Mouse (Mus musculus) stomach, embryonic 16.5 days (tissue): ENCODE results near the gene Nol6. TPM values are rescaled to one million over a fixed set of nuclear protein-coding genes. Genes with fewer than 3 reads are reported as not detected.

Experiments used
- ATAC-seq: fragments of 200-750 bp; cut with Nextera tagmentation; 2 replicates; pipeline ENCODE4 v1.8.0; 2017; ENCODE audit warnings: moderate number of reproducible peaks, moderate TSS enrichment; ENCODE audit not compliant: insufficient read depth, low FRiP score
- H3K27ac ChIP-seq: fragments of 300-500 bp; sonication (generic); 2 replicates; pipeline ENCODE4 v1.5.1; 2014; ENCODE audit warnings: low read length
- H3K27me3 ChIP-seq: fragments of 300-500 bp; sonication (generic); 2 replicates; pipeline ENCODE4 v1.6.1; 2014; ENCODE audit warnings: low read length, control low read depth, mixed read lengths; ENCODE audit not compliant: control insufficient read depth, insufficient read depth
- H3K36me3 ChIP-seq: fragments of 300-500 bp; sonication (generic); 2 replicates; pipeline ENCODE4 v1.6.1; 2014; ENCODE audit warnings: low read length; ENCODE audit not compliant: control insufficient read depth, insufficient read depth
- H3K4me1 ChIP-seq: fragments of 300-500 bp; sonication (generic); 2 replicates; pipeline ENCODE4 v1.6.1; 2014; ENCODE audit warnings: low read length, control low read depth, mixed read lengths; ENCODE audit not compliant: control insufficient read depth, insufficient read depth
- H3K4me2 ChIP-seq: fragments of 300-500 bp; sonication (generic); 2 replicates; pipeline ENCODE4 v1.6.1; 2014; ENCODE audit warnings: low read depth, low read length, mixed read lengths
- H3K4me3 ChIP-seq: fragments of 300-500 bp; sonication (generic); replicated peaks from 2 replicates; pipeline ENCODE4 v1.5.1; 2014; ENCODE audit warnings: mild to moderate bottlenecking, low read length
- H3K9ac ChIP-seq: fragments of 300-500 bp; sonication (generic); 2 replicates; pipeline ENCODE4 v1.6.1; 2014; ENCODE audit warnings: low read length
- H3K9me3 ChIP-seq: fragments of 300-500 bp; sonication (generic); replicated peaks from 2 replicates; pipeline ENCODE4 v1.6.1; 2016; ENCODE audit warnings: low read length, control low read depth; ENCODE audit not compliant: control insufficient read depth
- WGBS: fragments of 180-500 bp; shearing (Covaris S2); extraction: QIAGEN DNeasy Blood & Tissue Kit; methylation state at CpG from one replicate; pipeline ENCODE4 v1.1.7; 2014; 5-methylcytosine and 5-hydroxymethylcytosine counted together
- polyA plus RNA-seq: library from polyadenylated mRNA; unstranded; fragments of >200 nt; fragmentation: Nextera tagmentation; extraction: Ambion mirVana; gene quantifications from 2 replicates; pipeline ENCODE4 v1.2.1, GENCODE M21; 2015

Gene Nol6
- polyA plus RNA-seq, 1 experiment from 2014 or later, result 24.2 TPM

DNA sequence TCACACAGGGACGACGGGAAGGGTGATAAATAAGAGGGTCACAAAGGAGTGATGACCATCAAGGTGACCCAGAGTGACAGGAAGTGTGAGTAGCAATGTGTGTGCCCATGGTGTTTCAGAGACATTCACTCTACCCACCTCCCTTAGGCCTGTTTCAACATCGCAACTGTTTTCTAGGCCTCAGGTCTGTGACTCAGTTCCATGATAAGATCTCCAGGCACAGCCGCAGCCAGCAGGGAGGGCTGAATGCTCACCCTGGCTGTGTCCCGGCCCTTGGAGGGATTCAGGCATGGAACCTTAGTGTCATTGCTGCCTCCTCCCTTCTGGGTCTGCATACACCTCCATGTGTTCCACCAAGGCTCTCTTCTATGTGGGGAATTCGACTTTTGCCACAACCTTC is 45.5 kb downstream of the Nol6 start:
- no peak for ATAC-seq
- H3K27me3 ChIP-seq, result no peaks in the 10 kb centered on the region
- H3K9ac ChIP-seq, result no peak overlapping the region
- no peak overlapping the region for H3K4me2 ChIP-seq
- H3K4me1 ChIP-seq, result no peaks in the 10 kb centered on the region
- 63% methylated on average over 6 of the region's 6 CpGs for WGBS
- H3K27ac ChIP-seq, result no peak overlapping the region
- no peak overlapping the region for H3K4me3 ChIP-seq
- H3K36me3 ChIP-seq, result no peaks in the 10 kb centered on the region
- H3K9me3 ChIP-seq, result no peaks in the 10 kb centered on the region

GRCm38 (mm10) chr4:41074461-41074860 is 49.8 kb downstream of the Nol6 start:
- WGBS, result 76% methylated on average over 6 of the region's 6 CpGs
- ATAC-seq, result no peak
- H3K36me3 ChIP-seq, result no peaks in the 10 kb centered on the region
- H3K27me3 ChIP-seq, result no peaks in the 10 kb centered on the region
- no peak overlapping the region for H3K4me3 ChIP-seq
- H3K9me3 ChIP-seq, result no peaks in the 10 kb centered on the region
- no peak overlapping the region for H3K27ac ChIP-seq
- H3K4me2 ChIP-seq, result no peak overlapping the region
- H3K9ac ChIP-seq, result no peak overlapping the region
- no peaks in the 10 kb centered on the region for H3K4me1 ChIP-seq

- Histone ChIP-seq H3K4me1 (no peaks in the 10 kb centered on the region), H3K4me3 (no peak overlapping the region), H3K9ac (no peak overlapping the region), H3K27ac (no peak overlapping the region), H3K9me3 (no peaks in the 10 kb centered on the region), H3K4me2 (no peak overlapping the region), H3K36me3 (no peaks in the 10 kb centered on the region), H3K27me3 (no peaks in the 10 kb centered on the region)
- WGBS, result 63% methylated on average over 12 of the region's 12 CpGs
- no peak for ATAC-seq
Observed at GRCm38 (mm10) chr4:41073008-41073817, 51.0 kb downstream of the Nol6 start.

DNA sequence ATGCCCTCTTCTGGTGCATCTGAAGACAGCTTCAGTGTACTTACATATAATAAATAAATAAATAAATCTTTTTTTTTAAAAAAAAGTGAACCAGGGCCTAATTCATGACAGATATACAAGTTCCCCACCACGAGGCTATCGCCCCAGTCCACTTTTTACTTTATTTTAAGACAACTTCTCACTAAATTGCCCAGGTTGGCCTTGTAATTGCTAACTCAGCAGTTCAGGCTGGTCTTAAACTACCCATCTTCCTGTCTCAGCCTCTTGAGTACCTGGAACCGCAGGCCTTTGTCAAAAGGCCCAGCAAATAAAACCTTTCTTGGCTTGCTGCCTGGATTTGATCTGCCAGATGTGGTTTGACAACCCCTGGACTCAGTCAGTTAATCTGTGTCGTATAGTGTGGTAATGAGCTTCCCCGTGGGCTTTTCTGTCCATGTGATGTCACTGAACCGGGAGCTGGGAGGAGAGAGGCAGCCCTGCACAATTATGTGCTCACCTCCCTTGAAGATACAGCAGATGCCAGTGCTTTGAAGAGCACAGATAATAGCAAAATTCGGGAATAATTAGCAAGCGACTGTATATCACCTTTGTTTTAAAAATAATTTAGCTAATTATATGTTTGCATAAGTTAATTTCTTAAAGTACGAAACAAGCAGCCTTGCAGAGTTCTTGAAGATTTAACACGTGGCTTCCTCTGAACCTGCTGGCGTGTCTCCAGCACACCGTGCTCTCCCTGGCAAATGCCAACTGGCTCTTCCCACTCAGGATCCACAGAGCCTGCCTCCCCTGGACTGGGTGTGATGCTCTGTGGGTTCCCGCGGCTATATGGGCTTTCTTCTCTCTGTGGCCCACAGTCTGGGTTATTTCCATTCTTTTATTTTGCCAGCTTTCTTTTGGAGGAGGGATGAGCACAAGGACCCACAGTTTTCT is 52.5 kb downstream of the Nol6 start:
- H3K36me3 ChIP-seq, result no peaks in the 10 kb centered on the region
- H3K9ac ChIP-seq, result no peak overlapping the region
- H3K9me3 ChIP-seq, result no peaks in the 10 kb centered on the region
- WGBS, result 70% methylated on average over 14 of the region's 14 CpGs
- no peak overlapping the region for H3K4me2 ChIP-seq
- H3K4me3 ChIP-seq, result no peak overlapping the region
- H3K27ac ChIP-seq, result no peak overlapping the region
- no peaks in the 10 kb centered on the region for H3K4me1 ChIP-seq
- ATAC-seq, result no peak
- no peaks in the 10 kb centered on the region for H3K27me3 ChIP-seq

GRCm38 (mm10) chr4:41065196-41065595 is 59.1 kb downstream of the Nol6 start:
- H3K27ac ChIP-seq, result peak overlapping the region; percentile 87
- 80% methylated on average over 4 of the region's 4 CpGs for WGBS
- H3K9me3 ChIP-seq, result no peaks in the 10 kb centered on the region
- H3K36me3 ChIP-seq, result no peaks in the 10 kb centered on the region
- H3K4me1 ChIP-seq, result 0 out of 2 replicates have a peak, but pooled peaks cover 5% of the 10 kb centered on the region
- no peak overlapping the region for H3K4me2 ChIP-seq
- no peak for ATAC-seq
- H3K4me3 ChIP-seq, result no peak overlapping the region
- H3K9ac ChIP-seq, result no peak overlapping the region
- H3K27me3 ChIP-seq, result no peaks in the 10 kb centered on the region

Other genes starting within 250 kb of the Nol6 start
- 36.1 and 40.3 TPM in 2 replicates for gene Spink4, start 204.4 kb downstream of the Nol6 start, polyA plus RNA-seq
- gene Bag1, start 176.2 kb downstream of the Nol6 start, polyA plus RNA-seq, result 184 and 197 TPM in 2 replicates
- gene Chmp5, start 176.0 kb downstream of the Nol6 start, polyA plus RNA-seq, result 109 and 118 TPM in 2 replicates
- gene Nfx1, start 153.5 kb downstream of the Nol6 start, polyA plus RNA-seq, result 83.2 and 89.7 TPM in 2 replicates
- gene Aqp7, start 76.3 kb downstream of the Nol6 start, polyA plus RNA-seq, result 0.40 and 0.45 TPM in 2 replicates
- gene Aqp3, start 26.3 kb downstream of the Nol6 start, polyA plus RNA-seq, result 101 and 127 TPM in 2 replicates
- 54.7 and 59.9 TPM in 2 replicates for gene Ube2r2, start 11.3 kb upstream of the Nol6 start, polyA plus RNA-seq
- gene Ubap2, start 150.7 kb upstream of the Nol6 start, polyA plus RNA-seq, result 51.9 and 55.2 TPM in 2 replicates
- gene Dcaf12, start 190.4 kb upstream of the Nol6 start, polyA plus RNA-seq, result 62.9 and 65.0 TPM in 2 replicates
- gene Ubap1, start 224.5 kb upstream of the Nol6 start, polyA plus RNA-seq, result 49.5 and 53.0 TPM in 2 replicates